Mouse (Mus musculus) liver, embryonic 12.5 days (tissue): ENCODE data around the gene Clk3. TPM values are rescaled to one million over a fixed set of nuclear protein-coding genes. Genes with fewer than 3 reads are reported as not detected.
A peak's percentile ranks its signal among the peaks of the same experiment; 100 is the strongest.

ENCODE experiments used
- ATAC-seq: fragments of 200-750 bp; cut with Nextera tagmentation; 2 replicates; pipeline ENCODE4 v1.8.0; 2017; ENCODE audit warnings: moderate number of reproducible peaks, mild to moderate bottlenecking, moderate library complexity
- H3K27ac ChIP-seq: fragments of 300-500 bp; sonication (generic); 2 replicates; pipeline ENCODE4 v1.5.1; 2016; ENCODE audit warnings: mild to moderate bottlenecking
- H3K27me3 ChIP-seq: fragments of 300-500 bp; sonication (generic); replicated peaks from 2 replicates; pipeline ENCODE4 v1.6.1; 2016; ENCODE audit warnings: mild to moderate bottlenecking, moderate library complexity
- H3K36me3 ChIP-seq: fragments of 300-500 bp; sonication (generic); 2 replicates; pipeline ENCODE4 v1.6.1; 2016; ENCODE audit warnings: mild to moderate bottlenecking, moderate library complexity
- H3K4me1 ChIP-seq: fragments of 300-500 bp; sonication (generic); 2 replicates; pipeline ENCODE4 v1.6.1; 2016
- H3K4me2 ChIP-seq: fragments of 300-500 bp; sonication (generic); 2 replicates; pipeline ENCODE4 v1.6.1; 2016; ENCODE audit warnings: mild to moderate bottlenecking, moderate library complexity
- H3K4me3 ChIP-seq: fragments of 300-500 bp; sonication (generic); 2 replicates; pipeline ENCODE4 v1.5.1; 2016; ENCODE audit warnings: mild to moderate bottlenecking, moderate library complexity
- H3K9ac ChIP-seq: fragments of 300-500 bp; sonication (generic); 2 replicates; pipeline ENCODE4 v1.6.1; 2016; ENCODE audit warnings: mild to moderate bottlenecking, moderate library complexity
- H3K9me3 ChIP-seq: fragments of 300-500 bp; sonication (generic); replicated peaks from 2 replicates; pipeline ENCODE4 v1.6.1; 2016; ENCODE audit warnings: mild to moderate bottlenecking, moderate library complexity
- WGBS: fragments of 180-500 bp; shearing (Covaris S2); methylation state at CpG from one replicate; pipeline ENCODE4 v1.1.7; 2016; ENCODE audit not compliant: insufficient replicate concordance; 5-methylcytosine and 5-hydroxymethylcytosine counted together
- polyA plus RNA-seq: library from polyadenylated mRNA; unstranded; fragments of >200 nt; fragmentation: Nextera tagmentation; extraction: Ambion mirVana; gene quantifications from 2 replicates; pipeline ENCODE4 v1.2.1, GENCODE M21; 2016

The Clk3 gene
- polyA plus RNA-seq, 1 experiment from 2014 or later, result 99.8 TPM

DNA sequence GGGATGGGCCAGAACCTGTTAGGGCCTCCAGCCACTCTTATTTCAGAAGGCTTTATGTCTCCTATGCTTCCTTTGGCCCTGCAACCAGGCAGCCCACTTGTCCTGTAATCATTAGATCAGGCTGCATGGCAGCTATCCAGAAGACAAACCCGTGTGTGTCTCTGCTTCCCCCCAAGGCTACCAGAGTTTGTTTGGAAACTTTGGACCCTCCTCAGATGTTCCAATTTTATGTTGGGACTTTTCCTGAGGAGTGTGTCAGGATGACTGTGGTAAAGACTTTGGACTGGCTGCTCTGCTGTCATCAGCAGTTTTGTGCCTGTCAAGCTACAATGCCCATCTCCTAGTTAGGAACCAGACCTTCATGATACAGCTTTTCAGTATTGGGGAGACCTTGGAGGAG is 16.8 kb downstream of the Clk3 start:
- Histone ChIP-seq H3K36me3 (peaks cover 99% of the 10 kb centered on the region), H3K9ac (no peak overlapping the region), H3K9me3 (no peaks in the 10 kb centered on the region), H3K27me3 (no peaks in the 10 kb centered on the region), H3K4me1 (no peaks in the 10 kb centered on the region; the same call in 1 of the 2 replicates), H3K27ac (peak overlapping the region; percentile 38; the same call in 1 of the 2 replicates), H3K4me3 (no peak overlapping the region), H3K4me2 (no peak overlapping the region)
- no peak for ATAC-seq
- 78% methylated on average over 1 of the region's 1 CpGs for WGBS

DNA sequence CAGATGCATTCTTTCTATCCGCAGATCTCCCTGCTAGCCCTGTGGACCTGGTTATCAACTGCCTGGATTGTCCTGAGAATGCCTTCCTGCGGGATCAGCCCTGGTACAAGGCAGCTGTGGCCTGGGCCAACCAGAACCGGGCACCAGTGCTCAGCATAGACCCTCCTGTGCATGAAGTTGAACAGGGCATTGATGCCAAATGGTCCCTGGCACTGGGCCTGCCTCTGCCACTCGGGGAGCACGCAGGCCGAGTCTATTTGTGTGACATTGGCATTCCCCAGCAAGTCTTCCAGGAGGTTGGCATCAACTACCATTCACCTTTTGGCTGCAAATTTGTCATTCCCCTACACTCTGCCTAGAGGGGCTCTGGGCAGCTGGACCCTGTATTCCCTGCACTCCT is 17.5 kb downstream of the Clk3 start:
- H3K9ac ChIP-seq, result no peak overlapping the region
- H3K27me3 ChIP-seq, result no peaks in the 10 kb centered on the region
- peaks cover 99% of the 10 kb centered on the region for H3K36me3 ChIP-seq
- 96% methylated on average over 6 of the region's 6 CpGs for WGBS
- no peak overlapping the region for H3K4me3 ChIP-seq
- no peaks in the 10 kb centered on the region; the same call in 1 of the 2 replicates for H3K4me1 ChIP-seq
- ATAC-seq, result no peak
- no peak overlapping the region for H3K4me2 ChIP-seq
- H3K9me3 ChIP-seq, result no peaks in the 10 kb centered on the region
- no peak overlapping the region for H3K27ac ChIP-seq

DNA sequence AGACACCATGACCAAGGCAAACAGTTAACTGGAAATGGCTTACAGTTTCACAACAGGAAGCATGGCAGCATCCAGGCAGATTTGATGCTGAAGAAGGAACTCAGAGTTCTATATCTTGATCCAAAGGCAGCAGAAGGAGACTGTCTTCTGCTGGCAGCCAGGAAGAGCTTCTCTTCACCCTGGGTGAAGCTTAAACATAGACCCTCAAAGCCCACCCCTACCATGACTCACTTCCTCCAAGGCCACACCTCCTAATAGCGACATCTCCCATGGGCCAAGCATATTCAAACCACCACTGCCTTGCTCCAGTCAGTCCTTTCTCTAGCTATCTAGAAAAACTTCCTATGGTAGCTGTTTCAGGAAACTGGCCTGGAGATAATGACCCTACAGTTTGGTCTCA is 18.6 kb downstream of the Clk3 start:
- Histone ChIP-seq H3K9ac (no peak overlapping the region), H3K27ac (no peak overlapping the region), H3K36me3 (peaks cover 99% of the 10 kb centered on the region), H3K9me3 (no peaks in the 10 kb centered on the region), H3K4me3 (no peak overlapping the region), H3K4me1 (no peaks in the 10 kb centered on the region; the same call in 1 of the 2 replicates), H3K27me3 (no peaks in the 10 kb centered on the region), H3K4me2 (no peak overlapping the region)
- ATAC-seq, result no peak
- 76% methylated on average over 1 of the region's 1 CpGs for WGBS

DNA sequence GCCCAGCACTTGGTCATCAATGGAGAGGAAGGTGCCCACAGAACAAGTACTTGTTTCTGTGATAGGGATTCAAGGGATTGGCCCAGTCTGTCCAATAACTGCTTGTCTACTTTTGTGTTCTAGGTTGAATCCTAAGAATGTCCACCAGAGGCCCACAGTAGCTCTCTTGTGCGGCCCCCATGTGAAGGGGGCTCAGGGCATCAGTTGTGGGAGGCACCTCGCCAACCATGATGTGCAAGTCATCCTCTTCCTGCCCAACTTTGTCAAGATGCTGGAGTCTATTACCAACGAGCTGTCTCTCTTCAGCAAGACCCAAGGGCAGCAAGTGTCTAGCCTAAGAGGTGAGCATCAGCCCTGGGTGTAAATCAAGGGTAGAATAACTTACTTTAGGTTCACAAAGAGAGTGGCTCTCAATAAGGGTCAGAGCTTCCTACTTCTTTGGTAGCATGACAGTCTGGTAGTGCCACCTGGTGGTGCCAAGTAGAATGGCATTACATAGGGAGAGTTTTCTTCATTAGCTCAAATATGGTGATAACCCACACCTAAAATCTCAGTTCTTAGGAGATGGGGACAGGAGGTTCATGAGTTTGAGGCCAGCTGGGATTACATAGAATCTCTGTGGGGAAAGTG is 21.1 kb downstream of the Clk3 start:
- Histone ChIP-seq H3K4me2 (no peak overlapping the region), H3K27ac (0 out of 2 replicates have a peak overlapping the region, but pooled peaks have one; percentile 12), H3K4me1 (no peaks in the 10 kb centered on the region; the same call in 1 of the 2 replicates), H3K4me3 (no peak overlapping the region), H3K9me3 (no peaks in the 10 kb centered on the region), H3K36me3 (peaks cover 99% of the 10 kb centered on the region), H3K9ac (no peak overlapping the region), H3K27me3 (no peaks in the 10 kb centered on the region)
- 0 out of 2 replicates have a peak, but pooled peaks have one; percentile 25 for ATAC-seq
- WGBS, result 55% methylated on average over 3 of the region's 3 CpGs

DNA sequence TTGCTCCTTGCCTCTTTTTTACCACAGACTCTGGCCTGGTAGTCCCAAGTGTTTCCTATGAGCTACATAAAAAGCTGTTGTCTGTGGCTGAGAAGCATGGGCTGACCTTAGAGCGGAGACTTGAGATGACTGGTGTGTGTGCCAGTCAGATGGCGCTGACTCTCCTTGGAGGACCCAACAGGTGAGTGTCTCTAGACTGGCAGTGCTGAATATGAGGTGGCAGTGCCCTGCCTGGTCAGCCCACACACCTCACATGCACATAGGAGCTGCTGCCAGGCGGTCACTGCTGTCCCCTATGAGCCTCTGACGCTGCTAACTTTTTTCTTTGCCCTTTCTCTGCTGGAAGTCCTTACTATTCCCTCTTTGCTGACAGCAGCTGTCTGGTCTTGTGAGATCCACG is 25.8 kb downstream of the Clk3 start:
- Histone ChIP-seq H3K27ac (no peak overlapping the region), H3K36me3 (peaks cover 74% of the 10 kb centered on the region)
- 85% methylated on average over 5 of the region's 5 CpGs for WGBS

DNA sequence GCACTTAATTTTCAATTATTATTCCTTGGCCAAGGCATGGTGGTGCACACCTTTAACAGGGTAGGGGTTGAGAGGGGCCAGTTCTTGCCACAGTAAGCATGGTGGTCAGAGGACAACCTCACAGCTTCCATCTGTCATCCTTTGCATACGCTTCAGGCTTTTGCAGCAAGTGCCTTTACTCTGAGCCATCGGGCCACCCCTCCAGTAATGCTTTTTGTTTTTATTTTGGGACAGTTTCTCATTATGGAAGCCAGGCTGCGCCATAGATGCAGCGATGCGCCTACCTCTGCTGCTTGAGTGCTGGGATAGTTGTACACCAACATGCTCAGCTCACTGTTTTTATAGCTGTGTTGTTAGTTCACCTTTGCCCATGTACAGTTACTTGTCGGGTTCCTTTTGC is 32.1 kb downstream of the Clk3 start:
- H3K4me2 ChIP-seq, result no peak overlapping the region
- ATAC-seq, result no peak
- WGBS, result 89% methylated on average over 6 of the region's 6 CpGs

More for the DNA sequence above, 25.8 kb downstream of the Clk3 start:
- Histone ChIP-seq H3K27me3 (no peaks in the 10 kb centered on the region), H3K4me2 (no peak overlapping the region), H3K4me3 (no peak overlapping the region), H3K4me1 (peaks cover 12% of the 10 kb centered on the region), H3K9ac (no peak overlapping the region), H3K9me3 (no peaks in the 10 kb centered on the region)
- ATAC-seq, result no peak

DNA sequence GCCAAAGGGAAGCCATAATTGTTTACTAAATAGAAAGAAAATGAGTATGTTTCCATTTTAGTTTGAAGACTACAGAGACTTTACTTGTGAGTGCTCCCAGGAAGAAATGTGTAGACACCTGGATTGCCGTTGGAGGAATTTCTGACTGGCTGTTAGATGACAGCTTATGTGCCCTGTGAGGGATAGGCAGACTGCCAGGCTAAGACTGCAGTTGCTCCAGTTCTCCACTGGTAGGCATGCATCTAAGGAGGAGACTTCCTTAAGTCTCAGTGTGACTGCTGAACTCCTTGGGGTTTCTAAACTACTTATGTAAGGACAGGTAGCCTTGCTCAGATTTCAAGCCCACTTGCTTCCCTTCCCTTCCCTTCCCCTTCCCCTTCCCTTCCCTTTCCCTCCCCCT is 37.3 kb downstream of the Clk3 start:
- Histone ChIP-seq H3K27me3 (no peaks in the 10 kb centered on the region), H3K4me3 (no peak overlapping the region), H3K9me3 (no peaks in the 10 kb centered on the region), H3K36me3 (peaks cover 79% of the 10 kb centered on the region), H3K4me2 (no peak overlapping the region), H3K4me1 (peaks cover 6% of the 10 kb centered on the region; the same call in 1 of the 2 replicates), H3K27ac (no peak overlapping the region), H3K9ac (no peak overlapping the region)
- 92% methylated on average over 1 of the region's 1 CpGs for WGBS
- ATAC-seq, result no peak

More for the DNA sequence above, 32.1 kb downstream of the Clk3 start:
- no peak overlapping the region for H3K4me3 ChIP-seq
- no peak overlapping the region for H3K9ac ChIP-seq
- peaks cover 12% of the 10 kb centered on the region for H3K4me1 ChIP-seq
- H3K9me3 ChIP-seq, result no peaks in the 10 kb centered on the region
- H3K27me3 ChIP-seq, result no peaks in the 10 kb centered on the region
- H3K36me3 ChIP-seq, result peaks cover 64% of the 10 kb centered on the region
- H3K27ac ChIP-seq, result no peak overlapping the region

DNA sequence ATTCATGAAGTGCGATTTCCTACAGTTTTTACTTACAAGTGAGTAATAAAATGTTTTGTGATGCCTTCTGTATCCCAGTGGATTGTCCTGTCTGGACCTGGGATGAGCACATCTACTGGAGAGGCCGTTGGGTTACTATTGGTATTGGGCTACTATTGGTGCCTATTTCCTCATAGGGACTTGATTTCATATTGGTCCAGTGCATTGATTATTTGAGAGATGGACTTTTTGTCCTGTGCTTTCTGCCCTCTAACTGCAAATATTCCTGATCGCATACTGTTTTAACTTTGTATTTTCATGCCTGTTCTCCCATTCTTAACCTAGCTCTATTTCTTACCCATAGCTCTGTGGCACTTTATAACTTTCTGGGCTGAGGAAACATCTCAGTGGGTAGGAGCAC is 41.0 kb downstream of the Clk3 start:
- Histone ChIP-seq H3K27me3 (no peaks in the 10 kb centered on the region), H3K9ac (no peak overlapping the region), H3K4me3 (no peak overlapping the region), H3K9me3 (no peaks in the 10 kb centered on the region), H3K4me2 (no peak overlapping the region), H3K36me3 (peaks cover 85% of the 10 kb centered on the region), H3K27ac (no peak overlapping the region), H3K4me1 (peaks cover 15% of the 10 kb centered on the region; the same call in 1 of the 2 replicates)
- no peak for ATAC-seq
- 88% methylated on average over 3 of the region's 3 CpGs for WGBS

DNA sequence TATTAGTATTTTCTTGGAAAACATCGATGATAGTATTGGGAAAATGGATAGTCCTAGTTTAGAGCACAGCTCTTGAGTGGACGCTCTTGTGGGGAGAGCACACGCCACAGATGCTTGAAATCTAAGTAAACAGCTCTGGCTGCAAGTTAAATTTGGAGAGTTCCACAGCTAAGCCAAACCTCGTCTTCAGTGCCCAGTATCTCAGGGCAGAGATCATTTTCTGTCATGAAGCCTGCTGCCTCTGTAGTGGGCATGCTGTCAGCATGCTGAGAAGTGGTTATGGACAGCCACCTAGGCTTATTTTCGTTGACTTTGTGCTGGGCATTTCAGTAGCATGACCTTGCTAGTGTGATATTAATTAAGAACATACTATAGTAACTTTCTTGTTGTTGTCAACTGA is 41.9 kb downstream of the Clk3 start:
- 78% methylated on average over 5 of the region's 5 CpGs for WGBS
- Histone ChIP-seq H3K27me3 (no peaks in the 10 kb centered on the region), H3K9ac (no peak overlapping the region), H3K9me3 (no peaks in the 10 kb centered on the region), H3K36me3 (peaks cover 84% of the 10 kb centered on the region), H3K4me1 (peaks cover 15% of the 10 kb centered on the region; the same call in 1 of the 2 replicates), H3K4me3 (no peak overlapping the region), H3K27ac (no peak overlapping the region), H3K4me2 (no peak overlapping the region)
- no peak for ATAC-seq

DNA sequence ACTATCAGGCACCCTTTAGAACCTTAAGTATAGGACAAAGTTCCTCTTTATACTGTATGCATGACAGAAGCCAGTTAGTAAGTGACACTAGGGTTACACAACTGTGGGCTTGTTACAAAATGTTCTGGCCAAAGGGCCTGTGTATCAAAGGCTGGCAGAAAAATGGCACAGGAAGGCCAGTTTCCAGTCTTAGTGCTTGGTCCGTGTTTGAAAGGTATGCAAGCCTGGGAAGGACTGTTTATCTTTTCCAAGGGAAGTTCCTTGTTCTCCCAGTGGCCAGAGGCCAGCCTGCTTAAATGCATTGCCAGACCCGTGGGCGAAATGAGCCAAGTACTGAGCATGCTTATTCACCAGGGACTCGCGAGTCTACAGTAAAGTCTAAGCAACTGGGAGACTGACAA is 42.3 kb downstream of the Clk3 start:
- Histone ChIP-seq H3K9ac (no peak overlapping the region), H3K9me3 (no peaks in the 10 kb centered on the region), H3K4me3 (no peak overlapping the region), H3K4me1 (peaks cover 15% of the 10 kb centered on the region; the same call in 1 of the 2 replicates), H3K36me3 (peaks cover 87% of the 10 kb centered on the region), H3K4me2 (no peak overlapping the region), H3K27ac (peak overlapping the region; percentile 47), H3K27me3 (no peaks in the 10 kb centered on the region)
- ATAC-seq, result no peak
- 67% methylated on average over 5 of the region's 5 CpGs for WGBS

DNA sequence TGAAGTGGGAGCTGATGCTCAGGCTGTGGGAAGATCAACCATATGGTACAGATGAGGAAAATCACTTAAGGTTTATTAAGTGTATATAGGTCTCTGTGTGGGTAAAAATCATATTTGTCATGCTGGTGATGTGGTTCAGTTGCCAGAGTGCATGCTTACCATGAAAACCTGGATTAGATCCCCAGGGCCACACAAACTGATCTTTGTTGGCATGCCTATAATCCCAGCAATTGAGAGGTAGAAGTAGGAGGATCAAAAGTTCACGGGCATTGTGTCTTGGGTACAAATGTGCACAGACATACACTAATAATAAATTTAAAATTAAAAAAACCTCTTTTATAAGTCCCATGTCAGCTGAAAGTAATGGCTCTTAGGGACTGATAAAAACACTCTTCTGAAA is 43.3 kb downstream of the Clk3 start:
- ATAC-seq, result no peak
- no peak overlapping the region for H3K9ac ChIP-seq
- 81% methylated on average over 1 of the region's 1 CpGs for WGBS
- H3K4me2 ChIP-seq, result no peak overlapping the region
- no peak overlapping the region for H3K27ac ChIP-seq
- peaks cover 15% of the 10 kb centered on the region; the same call in 1 of the 2 replicates for H3K4me1 ChIP-seq
- H3K4me3 ChIP-seq, result no peak overlapping the region
- no peaks in the 10 kb centered on the region for H3K27me3 ChIP-seq
- no peaks in the 10 kb centered on the region for H3K9me3 ChIP-seq
- H3K36me3 ChIP-seq, result peaks cover 87% of the 10 kb centered on the region

DNA sequence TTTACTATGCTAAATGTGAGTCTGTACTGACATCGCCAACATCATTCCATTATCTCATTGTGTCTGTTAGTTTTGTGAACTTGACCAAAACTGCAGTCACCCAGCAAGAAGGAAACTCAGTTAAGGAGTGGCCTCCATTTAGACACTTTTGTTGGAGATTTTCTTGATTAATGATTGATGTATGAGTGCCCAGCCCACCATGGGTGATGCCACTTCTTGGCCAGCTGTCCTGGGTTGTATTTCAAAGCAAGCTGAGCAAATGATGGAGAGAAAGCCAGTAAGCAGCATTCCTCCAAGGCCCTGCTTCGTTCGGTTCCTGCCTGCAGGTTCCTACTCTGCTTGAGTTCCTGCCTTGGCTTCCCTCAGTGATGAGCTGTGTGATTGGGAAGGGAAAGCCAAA is 44.9 kb downstream of the Clk3 start:
- H3K27me3 ChIP-seq, result no peaks in the 10 kb centered on the region
- 86% methylated on average over 3 of the region's 3 CpGs for WGBS
- peaks cover 15% of the 10 kb centered on the region; the same call in 1 of the 2 replicates for H3K4me1 ChIP-seq
- no peak for ATAC-seq
- H3K4me3 ChIP-seq, result no peak overlapping the region
- H3K9ac ChIP-seq, result no peak overlapping the region
- no peaks in the 10 kb centered on the region for H3K9me3 ChIP-seq
- H3K36me3 ChIP-seq, result peaks cover 85% of the 10 kb centered on the region
- H3K4me2 ChIP-seq, result no peak overlapping the region
- H3K27ac ChIP-seq, result no peak overlapping the region
